Mouse (Mus musculus) thymus, postnatal 0 days (tissue): ENCODE measurements around the gene Sv2c. TPM values are rescaled to one million over a fixed set of nuclear protein-coding genes. Genes with fewer than 3 reads are reported as not detected.

Source experiments
- DNase-seq: peaks from one replicate; pipeline ENCODE4 v3.0.0-alpha.2; 2015; ENCODE audit warnings: low spot score
- polyA plus RNA-seq: library from polyadenylated mRNA; unstranded; fragments of >200 nt; fragmentation: Nextera tagmentation; extraction: Ambion mirVana; gene quantifications from 2 replicates; pipeline ENCODE4 v1.2.1, GENCODE M21; 2015

Gene Sv2c
- polyA plus RNA-seq, 1 experiment from 2014 or later: 1.1 TPM

GRCm38 (mm10) chr13:96052755-96053154 lies 79.6 kb downstream of the Sv2c start:
- DNase-seq: no peak

DNA sequence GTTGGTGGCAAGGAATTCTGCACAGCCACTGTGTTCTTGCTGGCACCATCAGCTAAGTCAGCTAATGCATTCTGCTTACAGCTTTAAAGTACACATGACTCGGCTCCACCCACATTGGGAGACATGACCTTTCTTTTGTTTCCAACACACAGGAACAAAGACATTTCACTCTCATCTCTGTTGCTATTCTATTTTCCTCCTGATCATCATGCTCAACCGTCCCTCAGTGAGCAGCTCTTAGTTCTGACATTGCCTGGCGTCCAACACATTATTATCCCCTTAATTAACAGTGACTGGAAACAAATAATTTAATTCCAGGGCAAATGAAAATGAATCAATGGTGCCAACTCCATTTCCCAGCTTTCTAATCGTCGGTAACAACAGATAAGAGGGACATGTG lies 87.0 kb downstream of the Sv2c start:
- no peak for DNase-seq

DNA sequence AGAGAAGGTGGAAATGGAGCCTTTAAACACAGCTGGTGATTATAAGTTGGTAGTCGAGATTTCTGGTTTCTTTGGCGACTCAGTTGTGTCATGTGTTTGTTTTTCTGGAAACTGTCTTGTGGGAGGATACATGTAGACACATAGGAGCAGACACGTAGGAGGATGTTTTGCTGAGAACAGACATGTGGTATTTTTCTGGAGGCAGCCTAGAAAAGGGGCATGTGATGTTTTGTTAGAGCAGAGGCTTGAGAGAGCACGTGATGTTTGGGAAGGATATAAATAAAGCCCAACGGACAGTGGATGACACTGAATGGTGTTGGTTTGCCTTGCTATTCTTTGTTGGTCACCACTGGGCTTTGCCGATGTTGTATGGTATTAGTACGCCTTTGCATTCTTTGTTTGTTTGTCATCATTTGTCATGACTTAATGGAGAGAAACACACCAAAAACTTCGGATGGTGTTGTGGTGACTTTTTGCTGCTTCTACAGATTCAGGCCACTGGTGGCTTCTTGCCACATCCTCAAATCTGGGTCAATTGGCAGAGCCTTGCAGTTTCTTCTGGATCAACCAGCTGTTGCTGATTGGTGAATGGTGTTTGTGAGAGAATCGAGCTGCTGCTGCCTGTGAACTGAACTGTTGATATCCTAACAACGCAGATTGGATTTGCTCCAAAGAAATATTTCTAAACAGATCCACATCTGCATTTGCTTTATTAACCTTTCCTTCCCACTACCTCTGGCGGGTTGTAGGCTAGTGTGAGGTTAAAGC lies 91.9 kb downstream of the Sv2c start:
- no peak for DNase-seq

- DNase-seq: no peak
Measured at GRCm38 (mm10) chr13:96039536-96039935, 92.8 kb downstream of the Sv2c start.

- DNase-seq: peak; percentile 18
Measured at GRCm38 (mm10) chr13:96030368-96031223, 101.8 kb downstream of the Sv2c start.

- no peak for DNase-seq
Measured at GRCm38 (mm10) chr13:96023858-96024257, 108.5 kb downstream of the Sv2c start.

DNA sequence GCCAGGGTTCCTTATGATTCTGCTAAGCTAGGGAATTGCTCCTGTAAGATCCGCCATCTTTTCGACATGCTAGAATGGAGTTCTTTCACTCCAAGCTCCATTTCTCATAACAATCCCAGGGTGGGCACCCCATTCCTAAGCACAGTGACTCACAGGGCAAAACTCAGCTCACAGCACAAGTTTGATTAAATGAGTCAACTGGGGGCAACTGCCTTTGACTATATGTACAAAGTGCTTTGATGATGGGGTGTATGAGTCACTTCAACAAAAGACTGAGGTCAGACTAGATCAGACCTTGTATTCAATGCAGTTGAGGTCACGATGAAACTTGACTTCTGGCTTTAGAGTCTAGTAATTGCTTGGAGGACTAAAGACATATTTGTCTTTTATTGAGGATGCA lies 116.9 kb downstream of the Sv2c start:
- DNase-seq: no peak

DNA sequence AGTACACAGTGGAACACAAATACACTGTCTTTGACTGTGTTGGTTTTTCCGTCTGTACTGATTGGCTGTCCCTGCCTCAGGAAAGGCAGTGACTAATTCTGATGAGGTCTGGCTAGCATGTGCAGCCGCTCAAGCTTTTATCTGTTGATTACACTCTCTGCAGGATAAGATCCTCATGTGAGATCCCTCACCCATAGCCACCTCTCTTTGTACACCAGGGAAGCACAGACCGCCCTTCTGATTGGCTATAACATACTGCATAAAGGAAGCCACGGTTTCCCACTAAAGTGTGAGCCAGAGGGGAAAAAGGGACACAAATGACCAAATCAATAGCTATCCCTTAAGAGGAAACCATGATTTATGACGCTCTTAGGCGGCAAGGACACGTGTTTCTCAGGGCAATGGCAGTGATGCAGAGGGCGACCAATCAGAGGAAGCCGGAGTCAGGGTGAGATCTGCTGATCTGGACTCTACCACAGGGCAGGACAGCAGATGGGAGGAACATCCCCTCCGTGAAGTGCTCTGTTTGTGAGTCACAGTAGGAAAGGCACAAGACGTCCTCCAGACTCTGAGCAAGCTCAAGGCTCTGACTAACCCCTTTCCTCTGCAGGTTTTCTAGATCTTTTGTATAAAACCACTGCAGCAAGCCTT lies 121.4 kb downstream of the Sv2c start:
- no peak for DNase-seq

GRCm38 (mm10) chr13:96008975-96009374 lies 123.4 kb downstream of the Sv2c start:
- no peak for DNase-seq

DNA sequence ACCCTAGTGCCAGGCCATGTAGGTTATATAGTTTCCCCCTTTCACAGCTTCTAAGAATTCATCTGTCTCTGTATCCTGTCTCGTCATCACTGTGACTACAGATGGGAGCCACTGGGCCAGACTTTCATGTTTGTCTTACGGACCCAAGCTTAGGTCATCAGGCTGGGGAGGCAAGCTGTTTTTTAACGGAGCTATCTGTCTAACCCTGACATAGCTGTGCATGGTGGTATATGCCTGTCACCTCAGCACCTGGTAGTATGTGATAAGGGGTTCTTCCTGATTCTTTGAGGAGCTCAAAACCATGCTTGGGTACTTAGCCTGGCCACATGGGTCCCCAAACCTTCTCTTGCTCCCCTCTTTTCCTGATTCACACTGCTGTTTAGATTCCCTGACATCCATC lies 124.2 kb downstream of the Sv2c start:
- DNase-seq: no peak

DNA sequence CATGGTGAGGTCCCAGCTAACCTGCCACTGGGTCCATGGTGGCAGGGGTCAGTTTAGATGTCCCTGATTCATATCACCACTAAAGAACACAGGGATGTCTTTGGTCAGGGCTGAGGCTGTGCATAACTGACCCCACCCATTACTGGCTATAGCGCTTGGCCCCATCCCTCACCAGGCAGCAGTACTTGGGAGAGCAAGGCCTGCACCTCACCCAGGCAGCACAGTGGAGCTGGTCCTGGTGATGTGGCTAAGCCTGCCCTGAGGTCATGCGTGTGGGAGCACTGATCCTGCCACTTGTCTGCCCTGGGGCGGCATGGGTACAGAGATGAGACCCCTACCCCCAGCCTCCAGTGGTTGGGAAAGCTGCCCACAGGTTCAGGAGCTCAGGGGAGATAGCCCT lies 128.8 kb downstream of the Sv2c start:
- DNase-seq: no peak

DNA sequence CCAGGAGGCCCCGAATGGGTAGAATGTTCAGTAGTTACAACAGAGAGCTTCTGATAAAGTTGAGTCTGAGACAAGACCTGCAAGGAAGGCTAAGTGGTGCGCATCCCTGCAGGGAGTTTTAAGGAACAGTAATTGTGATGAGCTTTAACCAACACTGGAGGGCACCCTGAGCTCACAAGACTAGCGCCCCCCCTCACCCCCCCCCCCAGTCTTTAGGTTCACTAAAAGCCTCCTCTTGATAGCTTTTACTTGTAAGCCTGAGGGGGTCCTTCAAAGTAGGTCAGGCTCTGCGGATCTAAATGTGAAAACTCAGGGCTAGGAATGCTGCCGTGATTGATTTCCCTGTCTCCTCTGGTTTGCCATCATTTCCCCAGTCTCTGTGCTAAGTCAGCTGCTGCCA lies 129.9 kb downstream of the Sv2c start:
- DNase-seq: no peak

DNA sequence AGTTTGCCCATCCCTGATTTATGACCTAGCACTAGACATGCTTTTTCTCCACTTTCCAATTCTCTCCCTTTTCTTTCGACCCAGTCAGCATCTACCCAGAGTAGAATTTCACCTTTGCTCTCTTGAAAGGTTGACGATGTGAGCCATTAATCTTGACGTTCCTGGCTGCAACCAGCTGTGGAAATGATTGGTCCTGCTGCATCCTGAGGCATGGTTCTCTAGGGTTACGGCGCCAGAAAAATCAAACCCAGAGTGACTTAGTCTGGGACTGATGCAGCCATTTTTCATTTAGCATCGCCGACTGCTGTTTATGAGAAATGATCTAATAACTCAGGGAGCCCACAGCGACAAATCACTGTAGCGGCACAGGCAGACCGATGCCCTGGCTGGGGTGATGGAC lies 133.0 kb downstream of the Sv2c start:
- DNase-seq: no peak

DNA sequence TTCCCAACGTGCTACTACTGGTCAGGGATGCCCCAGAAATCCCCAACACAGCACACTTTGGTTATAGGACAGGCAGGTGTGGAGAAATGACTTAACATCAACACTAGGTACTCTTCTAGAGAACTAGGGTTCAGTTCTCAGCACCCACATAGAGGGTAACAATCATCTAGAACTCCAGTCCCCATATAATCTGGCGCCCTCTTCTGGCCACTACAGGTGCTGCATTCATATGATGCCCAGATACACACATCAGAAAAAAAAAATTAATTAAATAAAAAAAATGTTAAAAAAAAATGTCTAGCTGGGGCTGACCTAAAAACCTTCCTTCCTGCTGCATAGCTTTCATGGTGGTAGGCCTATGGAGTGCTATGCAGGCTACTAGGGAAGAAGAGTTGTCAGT lies 135.1 kb downstream of the Sv2c start:
- no peak for DNase-seq

- no peak for DNase-seq
Measured at GRCm38 (mm10) chr13:95994705-95995703, 137.4 kb downstream of the Sv2c start.

GRCm38 (mm10) chr13:95988181-95988580 lies 144.2 kb downstream of the Sv2c start:
- DNase-seq: peak; percentile 83

GRCm38 (mm10) chr13:95987147-95987546 lies 145.2 kb downstream of the Sv2c start:
- DNase-seq: no peak

DNA sequence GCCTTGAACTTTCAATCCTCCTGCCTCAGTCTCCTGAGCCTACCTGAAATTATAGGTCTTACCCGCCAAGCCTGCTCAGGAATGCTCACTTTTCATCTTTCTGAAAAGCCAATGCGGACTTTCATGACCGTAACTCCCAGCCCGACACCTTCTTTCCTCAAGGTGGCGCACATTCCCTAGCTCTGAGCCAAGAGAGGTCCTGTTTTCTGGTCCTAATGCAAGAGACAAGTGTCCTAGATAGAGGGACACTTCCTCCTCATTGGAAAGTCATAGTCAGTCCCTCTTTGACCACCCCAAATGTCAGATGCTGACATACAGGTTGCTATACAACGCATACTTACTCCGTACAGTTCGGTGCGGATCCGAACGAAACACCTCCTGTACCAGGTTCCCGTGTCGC lies 146.0 kb downstream of the Sv2c start:
- DNase-seq: peak; percentile 27

GRCm38 (mm10) chr13:95975225-95975624 lies 157.2 kb downstream of the Sv2c start:
- no peak for DNase-seq

DNA sequence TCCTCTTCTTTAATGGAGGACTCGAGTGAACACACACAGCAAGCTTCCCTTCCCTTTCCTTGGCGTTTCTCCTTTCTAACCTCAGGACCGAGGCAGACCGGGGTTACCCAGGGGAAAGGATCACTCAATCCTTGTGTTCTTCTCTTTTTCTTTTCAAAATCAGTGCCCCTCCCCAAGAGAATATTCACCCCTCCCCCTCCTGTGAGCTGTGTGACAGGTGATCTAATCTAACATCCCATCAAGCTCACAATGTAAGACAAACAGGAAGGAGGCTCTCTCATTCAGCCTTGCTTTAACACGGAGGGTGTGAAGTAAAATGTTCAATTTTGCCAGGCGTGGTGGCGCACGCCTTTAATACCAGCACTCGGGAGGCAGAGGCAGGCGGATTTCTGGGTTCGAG lies 158.3 kb downstream of the Sv2c start:
- no peak for DNase-seq
